Mouse (Mus musculus) megakaryocyte, embryonic 14.5 days (primary cell): Measurements from ENCODE around the gene Elfn1. TPM values are rescaled to one million over a fixed set of nuclear protein-coding genes. Genes with fewer than 3 reads are reported as not detected.

Source experiments
- H3K27me3 ChIP-seq: replicated peaks from 2 replicates; pipeline ENCODE3; 2012; ENCODE audit warnings: inconsistent platforms
- H3K36me3 ChIP-seq: replicated peaks from 2 replicates; pipeline ENCODE3; 2012; ENCODE audit warnings: low read length, inconsistent platforms, mixed read lengths
- H3K4me1 ChIP-seq: 2 replicates; pipeline ENCODE4 v1.6.1; 2012; ENCODE audit warnings: inconsistent platforms
- H3K4me3 ChIP-seq: replicated peaks from 2 replicates; pipeline ENCODE3; 2012; ENCODE audit warnings: moderate library complexity, mild to moderate bottlenecking, inconsistent platforms
- H3K9me3 ChIP-seq: 2 replicates; pipeline ENCODE4 v1.6.1; 2012; ENCODE audit warnings: inconsistent platforms
- FLI1 ChIP-seq: IDR thresholded peaks from 2 replicates; pipeline ENCODE4 v1.6.1; 2012; ENCODE audit warnings: low read length, inconsistent platforms, mixed read lengths
- GATA1 ChIP-seq: IDR thresholded peaks from 3 replicates; pipeline ENCODE4 v1.6.1; 2012; ENCODE audit warnings: mixed read lengths, low read length, inconsistent platforms, borderline replicate concordance
- polyA plus RNA-seq: library from polyadenylated mRNA; stranded (reverse); fragments of >175 nt; gene quantifications from 2 replicates; pipeline ENCODE4 v1.2.3, GENCODE M21; 2012; ENCODE audit warnings: low replicate concordance; ENCODE audit not compliant: insufficient read depth

The Elfn1 gene
- polyA plus RNA-seq, 1 experiment, result 0.11 TPM

DNA sequence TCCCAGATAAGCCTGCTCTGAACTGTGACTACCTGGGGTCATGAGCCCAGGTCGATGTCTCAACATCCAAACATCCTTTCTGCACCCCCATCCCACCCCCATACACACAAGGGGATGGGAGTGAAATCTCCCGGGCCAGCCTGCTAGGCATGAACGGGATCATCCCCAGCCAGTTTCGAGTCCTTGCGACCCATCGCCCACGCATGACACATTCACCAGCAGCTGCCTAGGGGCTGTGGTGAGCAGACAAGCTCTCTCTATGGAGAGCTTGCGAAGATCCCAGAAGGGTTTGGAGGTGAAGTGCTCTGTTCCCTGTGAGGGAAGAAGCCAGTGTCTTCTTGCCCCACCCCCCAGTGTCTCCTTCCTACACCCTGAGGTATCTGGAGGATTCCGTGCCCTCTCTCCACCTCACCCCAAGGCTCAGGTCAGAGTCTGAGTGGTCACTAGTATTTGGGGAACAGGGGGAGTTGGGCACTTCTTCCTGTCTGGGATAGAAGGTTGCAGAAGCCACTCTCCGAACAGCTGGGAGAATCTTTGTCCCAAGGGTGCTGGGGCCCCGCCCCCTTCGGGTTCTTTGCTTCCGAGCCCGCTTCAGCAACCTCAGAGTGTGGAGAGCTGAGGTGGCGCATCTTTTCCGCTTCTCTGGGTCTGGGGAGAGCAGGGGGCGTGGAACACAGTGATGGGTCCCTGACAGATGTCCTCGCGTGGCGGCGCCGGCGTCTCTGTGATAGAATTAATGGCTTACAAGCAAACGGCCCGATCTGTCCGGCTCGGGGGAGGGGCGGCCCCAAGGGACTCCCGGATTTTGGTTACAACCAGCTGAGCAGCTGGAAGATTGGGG lies 2.2 kb downstream of the Elfn1 start:
- H3K27me3 ChIP-seq, result peaks cover 100% of the 10 kb centered on the region
- H3K4me3 ChIP-seq, result no peak overlapping the region
- peaks cover 38% of the 10 kb centered on the region for H3K4me1 ChIP-seq
- no peaks in the 10 kb centered on the region for H3K36me3 ChIP-seq
- no peaks in the 10 kb centered on the region for H3K9me3 ChIP-seq
- TF ChIP-seq GATA1 (no peak), FLI1 (no peak)

GRCm38 (mm10) chr5:139910755-139911300 lies 3.1 kb downstream of the Elfn1 start:
- peaks cover 100% of the 10 kb centered on the region for H3K27me3 ChIP-seq
- no peaks in the 10 kb centered on the region for H3K9me3 ChIP-seq
- H3K4me3 ChIP-seq, result no peak overlapping the region
- peaks cover 38% of the 10 kb centered on the region for H3K4me1 ChIP-seq
- TF ChIP-seq GATA1 (no peak), FLI1 (no peak)
- H3K36me3 ChIP-seq, result no peaks in the 10 kb centered on the region

- no peaks in the 10 kb centered on the region for H3K36me3 ChIP-seq
- peaks cover 100% of the 10 kb centered on the region for H3K27me3 ChIP-seq
- peaks cover 38% of the 10 kb centered on the region for H3K4me1 ChIP-seq
- no peak for TF ChIP-seq FLI1
- no peak for TF ChIP-seq GATA1
- no peak overlapping the region for H3K4me3 ChIP-seq
- no peaks in the 10 kb centered on the region for H3K9me3 ChIP-seq
Measured at GRCm38 (mm10) chr5:139911506-139911905, 3.8 kb downstream of the Elfn1 start.

DNA sequence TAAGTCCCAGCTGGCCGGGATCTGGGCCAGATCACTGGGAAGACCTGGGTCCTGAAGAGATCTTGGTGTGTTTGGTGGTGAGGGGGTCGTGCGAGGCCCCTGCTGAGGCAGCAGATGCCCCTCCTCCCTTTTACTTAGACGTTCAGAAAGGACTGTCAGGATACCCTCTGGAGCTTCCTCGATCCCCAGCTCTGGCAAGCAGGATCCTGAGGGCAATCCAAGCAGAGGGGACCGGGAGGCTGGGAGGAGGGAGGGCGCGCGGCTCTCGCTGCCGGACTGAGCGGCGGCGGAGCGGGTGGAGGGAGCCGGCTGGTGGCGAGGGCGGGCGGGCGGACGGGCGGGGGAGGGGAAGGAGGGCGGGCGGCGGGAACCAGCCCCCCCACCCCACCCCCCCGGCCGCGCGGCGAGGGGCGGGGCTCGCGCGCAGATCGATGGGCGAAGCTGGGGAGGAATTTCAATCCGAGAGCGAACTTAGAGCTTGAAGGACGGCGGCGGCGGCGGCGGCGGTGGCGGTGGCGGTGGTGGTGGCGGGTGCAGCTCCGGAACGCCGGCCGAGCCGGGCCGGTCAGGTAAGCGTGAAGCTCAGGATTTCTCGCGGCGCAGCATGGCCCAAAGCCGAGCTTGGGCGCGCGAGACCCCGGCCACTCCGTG lies 4.5 kb downstream of the Elfn1 start:
- Histone ChIP-seq H3K27me3 (peaks cover 100% of the 10 kb centered on the region), H3K4me1 (peaks cover 38% of the 10 kb centered on the region), H3K9me3 (no peaks in the 10 kb centered on the region), H3K4me3 (no peak overlapping the region), H3K36me3 (no peaks in the 10 kb centered on the region)
- no peak for TF ChIP-seq FLI1

GRCm38 (mm10) chr5:139921666-139922065 lies 13.9 kb downstream of the Elfn1 start:
- H3K27me3 ChIP-seq, result peaks cover 57% of the 10 kb centered on the region

GRCm38 (mm10) chr5:139923867-139924266 lies 16.1 kb downstream of the Elfn1 start:
- Histone ChIP-seq H3K9me3 (peaks cover 23% of the 10 kb centered on the region), H3K4me3 (no peak overlapping the region), H3K4me1 (no peaks in the 10 kb centered on the region), H3K27me3 (peaks cover 56% of the 10 kb centered on the region), H3K36me3 (no peaks in the 10 kb centered on the region)
- TF ChIP-seq FLI1 (no peak), GATA1 (no peak)

More at GRCm38 (mm10) chr5:139921666-139922065, 13.9 kb downstream of the Elfn1 start:
- no peak for TF ChIP-seq GATA1
- TF ChIP-seq FLI1, result no peak
- no peak overlapping the region for H3K4me3 ChIP-seq
- H3K9me3 ChIP-seq, result peaks cover 23% of the 10 kb centered on the region
- H3K36me3 ChIP-seq, result no peaks in the 10 kb centered on the region
- no peaks in the 10 kb centered on the region for H3K4me1 ChIP-seq

- no peaks in the 10 kb centered on the region for H3K36me3 ChIP-seq
- H3K9me3 ChIP-seq, result peaks cover 4% of the 10 kb centered on the region; the same call in 1 of the 2 replicates
- peaks cover 82% of the 10 kb centered on the region for H3K27me3 ChIP-seq
- no peak overlapping the region for H3K4me3 ChIP-seq
- TF ChIP-seq FLI1 (no peak), GATA1 (no peak)
- H3K4me1 ChIP-seq, result peaks cover 16% of the 10 kb centered on the region
Measured at GRCm38 (mm10) chr5:139930102-139930501, 22.4 kb downstream of the Elfn1 start.

DNA sequence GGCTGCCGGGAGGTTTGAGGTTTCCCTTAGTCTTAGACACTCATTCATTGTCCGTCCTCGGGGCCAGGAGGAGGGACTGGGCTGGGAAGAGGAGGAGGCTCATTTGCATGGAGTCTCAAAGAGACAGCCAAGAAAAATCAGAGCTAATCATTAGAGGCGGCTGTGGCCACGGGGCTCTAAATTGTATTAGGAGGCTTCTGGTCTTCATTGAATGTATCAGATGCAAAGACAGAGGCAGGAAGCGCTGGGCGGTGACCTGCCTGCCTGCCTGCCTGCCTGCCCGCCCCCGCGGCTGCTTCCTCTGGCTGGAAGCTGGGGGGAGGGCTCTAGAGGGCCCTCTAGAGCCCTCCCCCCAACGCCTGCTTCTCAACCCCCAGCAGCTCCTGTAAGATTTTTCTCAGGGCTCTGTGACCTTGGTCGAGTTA lies 23.2 kb downstream of the Elfn1 start:
- TF ChIP-seq FLI1 (no peak), GATA1 (no peak)
- Histone ChIP-seq H3K9me3 (no peaks in the 10 kb centered on the region), H3K27me3 (peaks cover 84% of the 10 kb centered on the region), H3K4me3 (no peak overlapping the region), H3K4me1 (peaks cover 16% of the 10 kb centered on the region), H3K36me3 (no peaks in the 10 kb centered on the region)

DNA sequence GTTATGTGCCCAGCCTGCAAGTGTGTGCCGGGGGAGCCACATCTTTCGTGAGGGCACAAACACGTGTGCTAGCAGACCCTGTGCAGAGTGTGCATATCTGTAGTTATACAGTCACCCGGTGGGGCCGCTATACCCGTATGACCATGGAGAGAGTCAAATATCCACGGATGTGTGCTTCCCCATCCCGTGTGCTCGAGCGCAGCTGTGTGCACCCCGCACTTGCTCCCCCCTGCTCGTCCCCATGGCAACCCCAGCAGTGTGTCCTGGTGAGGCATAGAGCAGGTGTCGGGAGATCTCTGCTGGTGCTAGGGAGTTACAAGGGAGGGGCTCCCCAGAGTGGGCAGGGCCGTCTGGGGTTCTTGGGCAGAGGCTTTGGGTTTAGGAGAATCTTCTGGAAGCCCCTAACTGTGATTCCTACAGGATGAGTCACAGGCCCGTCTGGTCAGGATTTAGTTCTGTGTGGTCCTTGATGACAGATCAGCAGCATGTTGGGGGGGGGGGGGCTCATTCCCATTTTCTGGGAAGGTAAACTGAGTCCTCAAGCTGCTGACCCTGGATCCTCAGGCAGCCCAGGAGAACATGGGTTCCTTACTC lies 24.3 kb downstream of the Elfn1 start:
- peaks cover 87% of the 10 kb centered on the region for H3K27me3 ChIP-seq
- H3K4me1 ChIP-seq, result peaks cover 19% of the 10 kb centered on the region
- TF ChIP-seq GATA1, result no peak
- TF ChIP-seq FLI1, result no peak
- no peaks in the 10 kb centered on the region for H3K36me3 ChIP-seq
- H3K4me3 ChIP-seq, result no peak overlapping the region
- H3K9me3 ChIP-seq, result no peaks in the 10 kb centered on the region

DNA sequence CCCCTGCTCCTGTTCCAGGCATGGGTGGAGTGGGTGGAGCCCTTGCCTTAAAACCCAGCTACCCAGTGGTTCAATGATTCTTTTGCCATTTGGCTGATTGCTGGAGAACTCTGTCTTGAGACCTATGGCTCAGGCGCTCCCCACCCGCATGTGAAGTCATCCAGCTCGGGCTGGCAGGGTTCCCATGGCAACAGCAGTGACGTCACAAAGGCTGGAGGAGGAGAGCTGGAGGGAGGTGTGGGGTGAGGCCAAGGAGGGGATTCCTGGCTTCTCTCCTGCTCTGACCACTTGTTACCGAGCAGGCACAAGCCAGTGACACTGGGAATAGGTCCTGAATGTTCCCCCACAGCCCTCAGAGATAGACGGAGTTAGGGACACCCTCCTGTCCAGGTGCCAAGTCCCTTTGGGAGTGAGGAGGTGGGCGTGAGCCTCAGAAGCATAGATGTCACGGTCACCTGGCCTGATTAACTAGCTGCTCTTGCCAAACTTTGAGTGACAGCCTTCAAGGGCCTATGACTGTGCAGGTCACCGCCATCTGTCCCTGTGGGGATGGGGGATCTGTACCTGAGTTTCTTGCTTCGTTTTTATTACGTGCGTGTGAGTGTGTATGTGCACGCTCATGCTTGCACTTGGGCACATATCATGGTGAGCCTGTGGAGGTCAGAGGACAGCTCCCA lies 25.0 kb downstream of the Elfn1 start:
- H3K27me3 ChIP-seq, result peaks cover 80% of the 10 kb centered on the region
- no peaks in the 10 kb centered on the region for H3K36me3 ChIP-seq
- H3K4me3 ChIP-seq, result no peak overlapping the region
- peaks cover 19% of the 10 kb centered on the region for H3K4me1 ChIP-seq
- TF ChIP-seq FLI1 (no peak), GATA1 (no peak)
- H3K9me3 ChIP-seq, result no peaks in the 10 kb centered on the region
